In the genomic region with DNA sequence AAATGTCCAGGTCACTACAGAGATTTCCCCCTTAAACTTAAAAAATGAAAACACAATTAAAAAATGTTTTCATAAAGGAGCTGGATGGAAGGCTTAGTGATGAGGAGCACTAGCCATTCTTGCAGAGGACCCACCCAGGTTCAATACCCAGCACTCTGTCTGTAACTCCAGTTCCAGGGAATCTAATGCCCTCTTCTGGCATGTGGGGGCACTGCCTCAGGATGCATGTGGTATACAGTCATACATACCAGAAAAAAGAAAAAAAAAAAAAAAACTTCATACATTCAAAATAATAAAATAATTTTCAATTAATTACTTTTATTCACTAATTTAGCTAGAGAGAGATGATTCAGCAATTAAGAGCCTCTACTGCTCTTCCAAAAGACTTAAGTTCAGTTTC, we compare ENCODE assay signal across 11 mouse cellular contexts.
DNase-seq lines count a peak whose midpoint lies in the region; ATAC-seq and TF ChIP-seq lines count a peak whose summit lies in the region.
"Had no signal": no experiment of that assay in that cellular context is flagged by ENCODE, and none has a peak within 500 bp of the region (broad histone marks: within the 10 kb centered on the region; RNA-seq: fewer than 3 reads in every experiment).

No protein-coding gene starts in this region.

- H3K36me3 ChIP-seq in kidney, embryonic 14.5 days (ENCODE audit: control insufficient read depth, insufficient read depth, low read length), result no peaks in the 10 kb centered on the region
- H3K36me3 ChIP-seq in CH12.LX (replicated peaks in 1 of 2; ENCODE audit: control insufficient read depth in 1 of 2, insufficient read depth in 1 of 2, low read length in 1 of 2), result peaks cover 0 to 2% of the 10 kb centered on the region in 2 experiments
- H3K36me3 ChIP-seq in lung, embryonic 14.5 days (ENCODE audit: insufficient read depth), result no peaks in the 10 kb centered on the region
- H3K36me3 ChIP-seq: hindbrain, embryonic 10.5 days; limb, embryonic 10.5 days; neural tube, embryonic 13.5 days had no signal

- POLR2A ChIA-PET in Patski (lab: Charles Lee), result interaction anchor here (0.6 to 1.2 kb wide), 5 partner anchors 12 to 261 kb away, joined by 3 to 6 read pairs (median 3); no protein-coding TSS in a partner anchor

- CTCF ChIA-PET in Patski (lab: Charles Lee), result interaction anchor here (1.2 to 2.0 kb wide), 4 partner anchors 12 to 193 kb away, joined by 4 to 8 read pairs (median 4); no protein-coding TSS in a partner anchor

- peak; percentile 38 to 70; a peak in 3 of 4 replicates for TF ChIP-seq CTCF in CH12.LX (conservative IDR thresholded peaks at IDR 0.05 in 1 of 2, IDR thresholded peaks at IDR 0.05 in 1 of 2; ENCODE audit: low read depth in 2 of 2, low read length in 2 of 2)
- TF ChIP-seq CTCF in Patski (IDR thresholded peaks at IDR 0.05), result peak; percentile 45
- TF ChIP-seq CTCF in lung, embryonic 14.5 days (IDR thresholded peaks at IDR 0.05; ENCODE audit: low read depth), result peak; percentile 43; the same call in 1 of the 2 replicates

- dilution Hi-C loops in CH12.LX (cut with MboI; ENCODE audit: extremely low pct_ligation_motif_present, extremely low pct_unique_long_range_greater_than_20kb, low sequenced_read_pairs), result no loop called here

- no peaks in the 10 kb centered on the region for H3K27me3 ChIP-seq in kidney, embryonic 14.5 days (ENCODE audit: control insufficient read depth, insufficient read depth, low read length)
- no peaks in the 10 kb centered on the region for H3K27me3 ChIP-seq in CH12.LX (replicated peaks)
- H3K27me3 ChIP-seq in Patski, result no peaks in the 10 kb centered on the region
- no peaks in the 10 kb centered on the region for H3K27me3 ChIP-seq in lung, embryonic 14.5 days (ENCODE audit: insufficient read depth, low read length)
- H3K27me3 ChIP-seq: neural tube, embryonic 13.5 days had no signal

- peak; percentile 47 for DNase-seq in kidney, adult 9 months
- peak; percentile 35 for DNase-seq in CH12.LX (ENCODE audit: extremely low read depth)
- DNase-seq in Patski (ENCODE audit: low read depth, low spot score), result no peak
- no peak for DNase-seq in lung, embryonic 14.5 days
- DNase-seq in right cerebral cortex, postnatal 25 days, result no peak
- no peak for DNase-seq in frontal cortex, adult 2 months (ENCODE audit: extremely low spot score in 1 of 2, low spot score in 1 of 2)

- no peak for ATAC-seq in kidney, embryonic 14.5 days (ENCODE audit: low FRiP score, low TSS enrichment)
- no peak for ATAC-seq in Patski
- no peak for ATAC-seq in lung, embryonic 14.5 days (ENCODE audit: insufficient read depth)
- no peak for ATAC-seq in activated CD4-positive, CD25-positive, alpha-beta regulatory T cell, adult 4 months

- no peak overlapping the region for H3K4me2 ChIP-seq in kidney, embryonic 14.5 days (replicated peaks; ENCODE audit: low read depth, low read length)
- H3K4me2 ChIP-seq in CH12.LX (ENCODE audit: insufficient read depth, low read depth, poor library complexity, severe bottlenecking), result no peak overlapping the region
- no peak overlapping the region for H3K4me2 ChIP-seq in lung, embryonic 14.5 days
- H3K4me2 ChIP-seq: neural tube, embryonic 13.5 days had no signal

- H3K27ac ChIP-seq in kidney, embryonic 14.5 days (ENCODE audit: low read depth, low read length), result no peak overlapping the region
- no peak overlapping the region for H3K27ac ChIP-seq in CH12.LX (ENCODE audit: insufficient read depth, low read depth)
- H3K27ac ChIP-seq in lung, embryonic 14.5 days (ENCODE audit: low read depth), result no peak overlapping the region
- H3K27ac ChIP-seq: hindbrain, embryonic 10.5 days; limb, embryonic 10.5 days; neural tube, embryonic 13.5 days had no signal

- no peak for TF ChIP-seq EP300 in CH12.LX (IDR thresholded peaks at IDR 0.05; ENCODE audit: low read length)

- no peak overlapping the region for H3K4me3 ChIP-seq in kidney, embryonic 14.5 days (ENCODE audit: low read length)
- H3K4me3 ChIP-seq in CH12.LX (replicated peaks in 1 of 3; ENCODE audit: low read depth in 2 of 3, low read length in 2 of 3, poor library complexity in 1 of 3), result no peak overlapping the region
- no peak overlapping the region for H3K4me3 ChIP-seq in lung, embryonic 14.5 days (ENCODE audit: low read depth, low read length)
- H3K4me3 ChIP-seq: hindbrain, embryonic 10.5 days; limb, embryonic 10.5 days; neural tube, embryonic 13.5 days had no signal

- peak; percentile 63 for TF ChIP-seq RAD21 in CH12.LX (IDR thresholded peaks at IDR 0.05; ENCODE audit: low read depth, low read length)

- H3K9me3 ChIP-seq in kidney, embryonic 14.5 days (ENCODE audit: control insufficient read depth, low read length), result no peaks in the 10 kb centered on the region
- no peaks in the 10 kb centered on the region for H3K9me3 ChIP-seq in CH12.LX (replicated peaks; ENCODE audit: low read length)
- H3K9me3 ChIP-seq in lung, embryonic 14.5 days (ENCODE audit: low read depth, low read length), result no peaks in the 10 kb centered on the region
- H3K9me3 ChIP-seq: hindbrain, embryonic 10.5 days; limb, embryonic 10.5 days; neural tube, embryonic 13.5 days had no signal

- no peaks in the 10 kb centered on the region for H3K79me2 ChIP-seq in CH12.LX (replicated peaks; ENCODE audit: control insufficient read depth, extremely low read depth, insufficient read depth, poor library complexity, severe bottlenecking)

- TF ChIP-seq POLR2A in CH12.LX (IDR thresholded peaks at IDR 0.05; ENCODE audit: low read depth, low read length), result no peak

- peaks cover 7% of the 10 kb centered on the region for H3K4me1 ChIP-seq in kidney, embryonic 14.5 days (ENCODE audit: control insufficient read depth, insufficient read depth, low read length)
- H3K4me1 ChIP-seq in CH12.LX (ENCODE audit: control insufficient read depth in 1 of 2, insufficient read depth in 2 of 2), result no peaks in the 10 kb centered on the region
- H3K4me1 ChIP-seq in lung, embryonic 14.5 days (ENCODE audit: insufficient read depth), result 0 out of 2 replicates have a peak, but pooled peaks cover 3% of the 10 kb centered on the region
- H3K4me1 ChIP-seq: limb, embryonic 10.5 days had no signal

- in situ Hi-C loops in CH12.LX (cut with MboI; ENCODE audit: low pct_ligation_motif_present, low pct_unique_long_range_greater_than_20kb, low sequenced_read_pairs) (no loop called here), Patski (cut with MboI; ENCODE audit: low pct_unique_long_range_greater_than_20kb) (no loop called here)

- no peak overlapping the region for H3K9ac ChIP-seq in kidney, embryonic 14.5 days (ENCODE audit: low read depth, low read length)
- H3K9ac ChIP-seq in CH12.LX (ENCODE audit: insufficient read depth, low read depth), result no peak overlapping the region
- no peak overlapping the region for H3K9ac ChIP-seq in lung, embryonic 14.5 days
- H3K9ac ChIP-seq: neural tube, embryonic 13.5 days had no signal

TF ChIP-seq in CH12.LX, 34 proteins besides CTCF, POLR2A, EP300 and RAD21:
- TF ChIP-seq ELF1 (IDR thresholded peaks at IDR 0.05; ENCODE audit: low read depth, low read length) (no peak), SMC3 (IDR thresholded peaks at IDR 0.05; ENCODE audit: low read depth, low read length) (peak; percentile 67), ZNF384 (IDR thresholded peaks at IDR 0.05; ENCODE audit: low read depth, low read length) (peak; percentile 66)

Comparison
In these comparisons a context has a peak if more than half of its experiments do, and no peak if none do; other contexts are left out.
1. DNase-seq: peak in kidney, adult 9 months (single experiment) and CH12.LX (single experiment); none in Patski (single experiment), lung, embryonic 14.5 days (single experiment), right cerebral cortex, postnatal 25 days (single experiment) and frontal cortex, adult 2 months (0 of 2).
2. Peak in every context shown above with its lines, with median percentiles within 50 percentile points of each other: CTCF ChIP-seq.